Mouse (Mus musculus) thymus, postnatal 25 days (tissue): ENCODE measurements around the gene 4930404H24Rik.

Source experiments
- DNase-seq: peaks from one replicate; pipeline ENCODE4 v3.0.0; 2022

4930404H24Rik gene

GRCm38 (mm10) chr2:153492573-153493392 is at the start of gene 4930404H24Rik:
Gene 4930404H24Rik (plus strand): TSS chr2:153492790.
- DNase-seq = peak; percentile 86

DNA sequence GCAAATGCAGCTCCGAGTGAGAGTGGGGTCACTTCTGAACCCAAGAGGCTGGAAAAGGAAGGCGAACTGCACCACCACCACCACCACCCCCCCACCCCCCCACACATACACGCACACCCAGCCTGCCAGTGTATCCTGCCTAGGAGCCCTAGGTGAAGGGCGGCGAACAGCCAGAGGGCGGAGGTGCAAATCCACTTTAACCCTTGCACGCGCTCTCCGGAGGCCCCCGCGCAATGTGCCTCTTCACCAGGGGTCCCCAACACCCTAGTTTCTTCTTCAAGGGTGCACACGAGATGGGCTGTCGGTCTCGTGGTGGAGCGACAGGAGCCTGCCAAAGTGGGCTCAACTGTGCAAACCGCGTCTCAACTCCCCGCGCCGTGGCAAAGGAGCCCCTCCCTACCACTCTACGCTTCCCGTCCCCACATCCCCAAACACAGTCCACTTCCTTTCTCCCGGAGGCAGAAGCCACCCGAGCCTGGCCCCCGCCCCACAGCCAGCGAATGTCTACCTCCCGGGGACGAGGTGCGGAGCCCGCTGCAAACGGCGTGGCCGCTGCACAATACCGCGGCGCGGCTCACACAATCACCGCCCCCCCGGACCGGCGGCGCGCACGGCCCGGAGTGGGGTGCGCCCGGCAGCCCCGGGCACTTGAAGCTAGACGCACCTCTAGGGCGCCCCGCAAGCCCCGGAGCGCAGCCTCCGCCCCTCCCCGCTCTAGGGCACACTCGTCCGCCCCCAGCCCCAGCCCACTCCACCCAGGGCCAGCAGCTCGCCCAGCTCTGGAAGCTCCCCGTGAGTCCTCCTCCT is 49.0 kb upstream of the 4930404H24Rik start:
- peak; percentile 49 for DNase-seq

DNA sequence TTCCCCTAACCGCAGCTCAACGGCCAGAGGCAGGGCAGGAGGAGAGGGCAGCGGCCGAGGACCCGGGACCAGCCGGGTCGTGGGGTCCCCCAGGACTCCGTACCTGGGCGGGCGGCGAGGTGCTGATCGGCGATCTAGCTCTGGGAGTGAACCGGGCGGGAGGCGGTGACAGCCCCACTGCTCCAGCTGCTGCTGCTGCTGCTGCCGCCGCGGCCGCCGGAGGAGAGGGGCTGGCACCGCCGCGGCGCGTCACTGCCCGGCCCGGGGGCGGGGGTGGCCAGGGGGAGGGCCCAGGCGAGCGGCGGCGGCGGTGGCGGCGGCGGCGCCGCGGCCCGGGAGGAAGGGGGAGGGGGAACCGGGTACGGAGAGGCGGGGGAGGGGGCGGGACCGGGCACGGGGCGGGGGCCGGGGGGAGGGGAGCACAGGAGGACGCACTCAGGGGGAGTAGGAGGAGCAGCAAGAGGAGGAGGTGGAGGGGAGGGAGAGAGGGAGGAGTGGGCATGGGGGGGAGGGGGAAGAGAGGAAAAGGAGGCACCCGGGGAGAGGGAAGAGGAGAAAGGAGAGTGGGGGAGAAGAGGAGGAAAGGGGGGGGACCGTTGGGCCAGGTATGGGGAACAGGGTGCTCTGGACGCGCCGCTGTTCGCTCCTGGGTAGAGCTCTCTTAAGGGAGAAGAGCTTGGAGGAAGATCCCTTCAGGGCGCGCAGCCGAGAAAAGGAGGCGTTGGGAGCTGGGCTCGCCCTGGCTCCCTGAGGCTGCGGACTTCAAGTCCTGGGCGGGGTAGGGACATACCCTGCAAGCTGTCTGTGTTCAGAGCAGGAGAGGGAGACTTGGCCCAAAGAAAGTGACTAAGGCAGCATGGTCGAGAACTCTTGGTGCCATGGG is 48.1 kb upstream of the 4930404H24Rik start:
- DNase-seq = peak; percentile 61

- DNase-seq = peak; percentile 35
Observed at GRCm38 (mm10) chr2:153445137-153446016, 47.2 kb upstream of the 4930404H24Rik start.

GRCm38 (mm10) chr2:153446017-153446408 is 46.6 kb upstream of the 4930404H24Rik start:
- peak; percentile 51 for DNase-seq

GRCm38 (mm10) chr2:153446476-153446875 is 46.1 kb upstream of the 4930404H24Rik start:
- DNase-seq = no peak

- DNase-seq = no peak
Observed at GRCm38 (mm10) chr2:153447719-153448118, 44.9 kb upstream of the 4930404H24Rik start.

DNA sequence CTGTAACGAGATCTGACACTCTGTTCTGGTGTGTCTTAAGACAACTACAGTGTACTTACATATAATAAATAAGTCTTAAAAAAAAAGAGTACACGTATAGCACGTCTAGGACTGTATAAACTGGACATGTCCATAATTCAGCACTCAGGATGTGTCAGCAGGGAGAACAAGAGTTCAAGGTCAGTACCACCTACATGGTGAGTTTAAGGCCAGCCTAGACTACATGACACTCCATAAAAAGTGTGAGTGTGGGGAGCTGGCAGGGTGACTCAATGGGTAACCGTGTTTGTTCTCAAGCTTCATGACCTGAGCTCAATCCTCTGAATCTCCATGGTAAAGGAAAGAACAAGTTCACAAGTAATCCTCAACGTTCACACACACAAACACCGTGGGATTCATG is 44.1 kb upstream of the 4930404H24Rik start:
- DNase-seq = no peak

DNA sequence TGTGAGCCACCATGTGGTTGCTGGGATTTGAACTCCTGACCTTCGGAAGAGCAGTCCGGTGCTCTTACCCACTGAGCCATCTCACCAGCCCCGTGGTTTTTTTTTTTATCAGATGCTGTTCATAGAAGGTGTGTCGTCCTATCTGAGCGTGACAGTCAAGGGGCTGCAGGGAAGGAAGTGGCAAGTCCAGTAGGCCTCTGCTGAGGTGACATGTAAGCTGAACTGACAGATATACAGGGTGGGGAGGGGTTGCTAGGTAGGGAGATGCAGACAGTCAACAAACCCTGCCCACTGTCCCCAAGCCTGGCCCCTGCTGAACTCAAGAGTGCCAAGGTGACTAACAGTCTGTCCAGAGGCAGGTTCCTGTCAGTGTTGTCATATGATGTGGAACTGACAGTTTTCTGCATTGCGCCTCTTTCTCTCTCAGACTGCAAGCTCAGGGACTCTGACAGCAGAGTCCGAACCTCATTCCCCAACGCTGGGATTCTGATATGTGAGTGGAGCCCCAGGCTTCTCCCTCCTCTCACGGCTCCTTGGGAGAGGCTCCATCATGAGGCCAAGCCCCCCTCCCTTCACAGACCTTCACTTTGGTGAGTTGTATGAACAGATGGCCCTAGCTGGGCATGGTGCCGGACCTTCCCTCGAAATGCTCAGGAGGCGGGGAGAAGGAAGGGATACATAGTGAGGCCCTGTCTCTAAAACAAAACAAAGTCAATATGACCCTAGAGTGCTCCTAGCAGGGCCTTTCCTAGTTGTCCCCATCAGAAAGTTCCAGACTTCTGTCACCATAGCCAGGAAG is 38.4 kb upstream of the 4930404H24Rik start:
- DNase-seq = no peak

DNA sequence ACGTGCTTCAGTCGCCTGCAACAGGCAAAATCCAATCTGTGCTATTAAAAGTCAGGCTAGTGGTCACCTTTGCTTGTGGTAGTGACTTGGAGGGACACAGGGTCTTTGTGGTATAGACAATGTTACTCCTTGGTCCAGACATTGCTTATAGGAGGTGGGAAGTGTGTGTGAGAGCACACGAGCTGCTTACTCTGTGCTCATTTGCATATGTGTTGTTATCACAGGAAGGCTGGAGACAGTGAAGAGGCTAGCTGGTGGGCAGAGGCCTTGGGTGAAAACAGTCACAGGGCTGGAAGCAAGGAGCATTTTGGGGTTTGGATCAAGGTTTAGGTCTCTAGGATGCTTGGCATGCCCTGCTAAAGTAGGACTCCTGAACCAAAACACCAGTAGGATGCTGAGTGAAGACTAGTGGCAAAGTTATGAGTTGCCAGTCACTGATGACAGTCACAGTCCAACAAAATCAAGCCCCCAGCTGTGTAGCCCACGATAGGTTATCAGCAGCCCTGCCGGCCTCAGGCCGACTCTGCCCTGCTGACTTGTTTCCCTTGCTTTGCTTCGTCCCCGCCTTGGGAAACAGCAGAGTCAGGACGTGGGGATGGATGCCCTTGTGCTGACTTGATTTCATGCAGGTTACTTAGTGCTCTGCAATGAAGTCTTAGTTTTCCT is 37.6 kb upstream of the 4930404H24Rik start:
- DNase-seq = no peak

DNA sequence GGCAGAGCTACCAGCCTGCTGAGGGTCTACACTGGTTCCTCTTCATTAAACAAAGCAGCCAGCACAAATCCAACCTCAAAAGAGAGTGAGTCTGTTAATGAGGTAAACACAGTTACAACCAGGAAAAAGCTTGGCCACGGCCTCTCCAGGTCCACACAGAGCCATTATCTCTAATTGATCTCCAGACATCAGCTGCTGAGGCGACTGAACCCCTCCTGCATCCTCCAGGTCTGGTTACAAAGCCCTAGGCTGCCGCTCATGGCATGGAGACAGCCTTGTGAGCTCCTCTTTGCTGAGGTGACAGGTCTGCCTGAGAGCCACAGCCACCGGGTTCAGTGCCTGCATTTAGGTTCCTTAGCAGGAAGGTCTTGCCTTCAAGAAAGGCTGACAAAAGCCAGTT is 35.1 kb upstream of the 4930404H24Rik start:
- DNase-seq = no peak

DNA sequence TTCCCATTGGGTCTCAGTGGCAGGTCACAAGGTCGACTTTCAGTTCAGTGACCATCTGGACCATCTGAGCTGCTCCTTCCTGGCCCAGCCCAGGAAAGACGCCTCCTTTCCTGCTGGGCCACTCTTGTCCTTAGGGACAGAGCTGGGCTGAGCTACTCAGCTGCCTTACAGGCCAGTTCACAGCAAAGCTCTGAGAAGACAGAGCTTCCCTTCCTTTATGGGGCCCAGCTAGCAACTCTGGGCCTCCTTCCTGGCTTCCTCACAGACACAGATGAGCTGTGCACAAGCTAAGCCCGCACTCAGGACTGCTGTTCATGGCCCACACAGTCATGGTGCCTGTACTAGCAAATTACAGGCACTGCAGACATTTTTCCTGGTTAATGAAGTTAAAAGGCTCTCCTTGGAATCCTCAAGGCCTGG is 34.6 kb upstream of the 4930404H24Rik start:
- no peak for DNase-seq

DNA sequence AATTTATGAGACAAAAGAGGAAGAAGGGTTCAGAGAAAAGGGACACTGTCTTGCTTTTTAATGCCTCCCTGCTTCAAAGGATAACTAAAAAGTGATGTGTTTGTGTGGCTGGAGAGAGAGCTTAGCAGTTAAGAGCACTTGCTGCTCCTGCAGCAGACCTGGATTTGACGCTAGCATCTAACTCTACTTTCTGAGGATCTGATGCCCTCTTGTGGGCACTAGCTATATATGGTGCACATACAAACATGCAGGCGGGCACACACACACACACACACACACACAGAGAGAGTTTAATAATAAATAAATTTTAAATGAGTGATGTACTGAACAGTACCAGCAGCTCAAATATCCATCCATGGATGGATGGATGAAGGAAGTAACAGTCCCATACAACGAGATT is 29.3 kb upstream of the 4930404H24Rik start:
- DNase-seq = no peak

GRCm38 (mm10) chr2:153467372-153467771 is 25.2 kb upstream of the 4930404H24Rik start:
- DNase-seq = no peak

GRCm38 (mm10) chr2:153469317-153469716 is 23.3 kb upstream of the 4930404H24Rik start:
- no peak for DNase-seq

GRCm38 (mm10) chr2:153469764-153470163 is 22.8 kb upstream of the 4930404H24Rik start:
- DNase-seq = no peak

- DNase-seq = no peak
Observed at GRCm38 (mm10) chr2:153470983-153471382, 21.6 kb upstream of the 4930404H24Rik start.

DNA sequence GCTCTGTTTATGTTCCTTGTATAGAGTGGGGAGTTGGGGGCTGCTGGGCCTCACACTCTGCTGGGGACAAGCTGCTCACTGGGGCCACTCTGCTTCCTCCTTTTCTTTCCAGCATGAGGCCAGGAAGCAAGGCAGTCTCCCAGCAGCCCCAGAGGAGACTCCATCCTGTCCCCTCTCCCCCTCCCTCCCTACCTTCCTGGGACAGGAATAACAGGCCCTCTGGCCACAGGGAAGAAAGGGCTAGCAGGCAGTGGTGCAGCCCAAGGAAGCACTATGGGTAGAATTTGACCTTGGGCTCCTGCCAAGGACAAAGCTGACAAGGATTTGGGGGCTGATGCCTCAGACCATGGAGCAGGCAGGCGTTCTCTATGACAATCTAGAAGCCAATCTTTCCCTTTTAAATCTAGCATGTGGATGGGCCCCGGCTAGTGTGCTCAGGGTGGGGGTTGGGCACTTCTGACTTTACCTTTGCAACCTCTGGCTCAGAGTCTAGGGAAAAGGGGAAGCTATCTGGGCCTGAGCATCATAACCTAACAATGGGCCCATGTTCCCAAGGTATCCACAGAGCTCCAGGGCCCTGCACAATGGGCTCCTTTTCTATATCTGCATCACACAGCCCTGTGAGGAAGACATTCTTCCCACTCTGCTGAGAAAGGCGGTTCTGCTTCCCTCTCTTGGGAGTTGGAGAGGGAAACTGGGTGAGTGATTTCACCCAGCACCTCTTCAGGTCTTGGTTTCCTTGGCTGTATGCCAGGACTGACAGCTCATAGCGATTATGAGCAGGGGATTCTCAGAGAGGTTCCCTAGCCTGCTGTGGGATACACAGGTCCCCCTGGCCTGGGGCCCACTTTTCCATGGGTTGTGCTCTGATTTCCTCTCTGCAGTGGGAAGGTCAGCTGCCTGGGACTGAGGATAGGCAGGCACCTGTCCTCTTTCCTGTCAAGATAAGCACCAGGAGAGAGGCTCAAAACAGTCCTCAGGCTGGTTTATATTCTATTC is 17.2 kb upstream of the 4930404H24Rik start:
- DNase-seq = no peak

- peak; percentile 76 for DNase-seq
Observed at GRCm38 (mm10) chr2:153478583-153478982, 14.0 kb upstream of the 4930404H24Rik start.
